Mouse (Mus musculus) midbrain, embryonic 11.5 days (tissue): ENCODE measurements at regions not wholly inside any gene's neighbourhood (a gene's known extent, or its start where the extent isn't known, plus 50 kb on each side); places are given as distances from the start of the nearest gene placed in this dataset.

Experiments used
- ATAC-seq: fragments of 200-750 bp; cut with Nextera tagmentation; 2 replicates; pipeline ENCODE4 v1.8.0; 2017; ENCODE audit warnings: moderate TSS enrichment, moderate library complexity; ENCODE audit not compliant: low FRiP score
- DNase-seq: peaks from one replicate; pipeline ENCODE4 v3.0.0; 2015; ENCODE audit warnings: low spot score; ENCODE audit errors: missing footprints
- H3K27ac ChIP-seq: fragments of 300-500 bp; sonication (generic); 2 replicates; pipeline ENCODE4 v1.5.1; 2014; ENCODE audit warnings: low read depth, low read length
- H3K27me3 ChIP-seq: fragments of 300-500 bp; sonication (generic); 2 replicates; pipeline ENCODE4 v1.6.1; 2014; ENCODE audit warnings: mild to moderate bottlenecking, low read length, moderate library complexity, mixed read lengths; ENCODE audit not compliant: control insufficient read depth, insufficient read depth
- H3K36me3 ChIP-seq: fragments of 300-500 bp; sonication (generic); 2 replicates; pipeline ENCODE4 v1.6.1; 2014; ENCODE audit warnings: mild to moderate bottlenecking, low read length, moderate library complexity, mixed read lengths; ENCODE audit not compliant: control insufficient read depth, insufficient read depth
- H3K4me1 ChIP-seq: fragments of 300-500 bp; sonication (generic); 2 replicates; pipeline ENCODE4 v1.6.1; 2014; ENCODE audit warnings: low read length; ENCODE audit not compliant: control insufficient read depth, insufficient read depth
- H3K4me2 ChIP-seq: fragments of 300-500 bp; sonication (generic); 2 replicates; pipeline ENCODE4 v1.6.1; 2014; ENCODE audit warnings: mild to moderate bottlenecking, moderate library complexity
- H3K4me3 ChIP-seq: fragments of 300-500 bp; sonication (generic); 2 replicates; pipeline ENCODE4 v1.5.1; 2014; ENCODE audit warnings: low read depth, low read length
- H3K9ac ChIP-seq: fragments of 300-500 bp; sonication (generic); 2 replicates; pipeline ENCODE4 v1.6.1; 2014; ENCODE audit warnings: low read length
- H3K9me3 ChIP-seq: fragments of 300-500 bp; sonication (generic); 2 replicates; pipeline ENCODE4 v1.6.1; 2016; ENCODE audit warnings: low read length; ENCODE audit not compliant: control insufficient read depth
- WGBS: fragments of 180-500 bp; shearing (Covaris S2); extraction: QIAGEN DNeasy Blood & Tissue Kit; methylation state at CpG from one replicate; pipeline ENCODE4 v1.1.7; 2014; 5-methylcytosine and 5-hydroxymethylcytosine counted together

- Histone ChIP-seq H3K4me2 (no peak overlapping the region), H3K4me1 (no peaks in the 10 kb centered on the region), H3K9ac (no peak overlapping the region), H3K9me3 (no peaks in the 10 kb centered on the region), H3K4me3 (no peak overlapping the region), H3K27ac (no peak overlapping the region), H3K36me3 (no peaks in the 10 kb centered on the region), H3K27me3 (no peaks in the 10 kb centered on the region)
- DNase-seq (no peak), ATAC-seq (no peak)
- 69% methylated on average over 1 of the region's 1 CpGs for WGBS
These were observed 312.5 kb upstream of the Mmadhc start for GRCm38 (mm10) chr2:50609086-50609485.

- Histone ChIP-seq H3K4me1 (no peaks in the 10 kb centered on the region), H3K4me2 (no peak overlapping the region), H3K27ac (no peak overlapping the region), H3K4me3 (no peak overlapping the region), H3K9me3 (no peaks in the 10 kb centered on the region), H3K9ac (no peak overlapping the region), H3K36me3 (no peaks in the 10 kb centered on the region), H3K27me3 (no peaks in the 10 kb centered on the region)
- ATAC-seq (no peak), DNase-seq (no peak)
- 75% methylated on average over 6 of the region's 6 CpGs for WGBS
These were observed 292.6 kb upstream of the Mmadhc start for GRCm38 (mm10) chr2:50589195-50589594.

DNA sequence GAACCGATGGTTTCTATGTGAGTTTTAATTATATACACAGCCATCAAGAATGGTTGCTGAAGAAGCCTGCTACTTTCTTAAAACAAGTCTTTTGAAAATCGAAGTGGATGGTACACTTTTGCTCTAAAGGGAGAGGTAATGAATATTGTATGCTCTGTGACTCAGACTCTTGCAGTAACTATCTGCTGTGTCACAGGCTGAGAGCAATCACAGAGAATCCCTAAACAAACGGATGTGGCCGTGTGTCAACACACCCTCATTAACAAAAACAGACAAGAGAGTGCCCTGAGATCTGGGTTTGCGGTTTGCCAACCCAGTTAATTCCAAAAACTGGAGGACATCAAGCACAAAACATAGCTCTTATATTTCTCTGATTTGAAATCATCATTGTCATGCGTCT, 292.1 kb upstream of the Mmadhc start:
- Histone ChIP-seq H3K4me2 (no peak overlapping the region), H3K27ac (no peak overlapping the region), H3K36me3 (no peaks in the 10 kb centered on the region), H3K4me3 (no peak overlapping the region), H3K27me3 (no peaks in the 10 kb centered on the region), H3K9me3 (no peaks in the 10 kb centered on the region), H3K9ac (no peak overlapping the region), H3K4me1 (no peaks in the 10 kb centered on the region)
- 73% methylated on average over 6 of the region's 6 CpGs for WGBS
- no peak for DNase-seq
- ATAC-seq, result no peak

GRCm38 (mm10) chr2:50586321-50587050, 289.9 kb upstream of the Mmadhc start:
- H3K9ac ChIP-seq, result no peak overlapping the region
- H3K36me3 ChIP-seq, result no peaks in the 10 kb centered on the region
- no peak overlapping the region for H3K4me3 ChIP-seq
- no peak for DNase-seq
- H3K9me3 ChIP-seq, result no peaks in the 10 kb centered on the region
- no peaks in the 10 kb centered on the region for H3K4me1 ChIP-seq
- no peak overlapping the region for H3K4me2 ChIP-seq
- 76% methylated on average over 6 of the region's 6 CpGs for WGBS
- H3K27me3 ChIP-seq, result no peaks in the 10 kb centered on the region
- no peak overlapping the region for H3K27ac ChIP-seq
- ATAC-seq, result no peak

- Histone ChIP-seq H3K27me3 (no peaks in the 10 kb centered on the region), H3K4me2 (no peak overlapping the region), H3K9ac (no peak overlapping the region), H3K9me3 (no peaks in the 10 kb centered on the region), H3K4me1 (no peaks in the 10 kb centered on the region), H3K36me3 (no peaks in the 10 kb centered on the region), H3K27ac (no peak overlapping the region), H3K4me3 (no peak overlapping the region)
- no peak for ATAC-seq
- WGBS, result 78% methylated on average over 2 of the region's 2 CpGs
- no peak for DNase-seq
These were observed 283.0 kb upstream of the Mmadhc start for GRCm38 (mm10) chr2:50579620-50580019.

GRCm38 (mm10) chr2:50578278-50579043, 281.9 kb upstream of the Mmadhc start:
- H3K36me3 ChIP-seq, result no peaks in the 10 kb centered on the region
- no peaks in the 10 kb centered on the region for H3K27me3 ChIP-seq
- WGBS, result 78% methylated on average over 6 of the region's 6 CpGs
- ATAC-seq (no peak), DNase-seq (no peak)
- no peak overlapping the region for H3K4me2 ChIP-seq
- no peak overlapping the region for H3K27ac ChIP-seq
- no peak overlapping the region for H3K4me3 ChIP-seq
- no peaks in the 10 kb centered on the region for H3K9me3 ChIP-seq
- H3K9ac ChIP-seq, result no peak overlapping the region
- H3K4me1 ChIP-seq, result no peaks in the 10 kb centered on the region

GRCm38 (mm10) chr2:50577736-50578135, 281.1 kb upstream of the Mmadhc start:
- no peak for ATAC-seq
- 93% methylated on average over 9 of the region's 9 CpGs for WGBS
- Histone ChIP-seq H3K27ac (no peak overlapping the region), H3K27me3 (no peaks in the 10 kb centered on the region), H3K36me3 (no peaks in the 10 kb centered on the region), H3K4me1 (no peaks in the 10 kb centered on the region), H3K9ac (no peak overlapping the region), H3K9me3 (no peaks in the 10 kb centered on the region), H3K4me3 (no peak overlapping the region), H3K4me2 (no peak overlapping the region)
- no peak for DNase-seq

DNA sequence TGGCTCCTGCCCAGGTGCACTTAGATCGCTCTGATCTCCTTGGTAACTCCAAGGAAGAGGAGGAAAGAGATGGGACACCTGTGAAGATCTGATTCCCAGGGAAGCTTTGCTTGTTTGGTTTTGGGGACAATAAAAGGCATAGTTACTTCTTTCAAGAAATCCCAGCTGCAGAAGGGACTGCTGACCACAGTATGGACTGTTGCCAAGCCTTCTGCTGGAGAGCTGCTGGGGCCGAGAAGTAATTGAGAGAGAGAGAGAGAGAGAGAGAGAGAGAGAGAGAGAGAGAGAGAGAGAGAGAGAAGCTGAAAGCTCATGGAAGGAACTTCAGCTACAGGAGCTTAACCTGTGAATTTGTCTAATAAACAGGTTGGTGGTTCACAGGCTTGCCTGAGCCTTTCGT, 276.9 kb upstream of the Mmadhc start:
- no peak overlapping the region for H3K27ac ChIP-seq
- no peaks in the 10 kb centered on the region for H3K9me3 ChIP-seq
- 86% methylated on average over 3 of the region's 3 CpGs for WGBS
- no peak overlapping the region for H3K9ac ChIP-seq
- DNase-seq, result no peak
- no peak overlapping the region for H3K4me2 ChIP-seq
- H3K4me3 ChIP-seq, result no peak overlapping the region
- peaks cover 5% of the 10 kb centered on the region for H3K4me1 ChIP-seq
- no peak for ATAC-seq
- H3K36me3 ChIP-seq, result no peaks in the 10 kb centered on the region
- H3K27me3 ChIP-seq, result no peaks in the 10 kb centered on the region

- H3K4me1 ChIP-seq, result peaks cover 5% of the 10 kb centered on the region
- no peak overlapping the region for H3K9ac ChIP-seq
- DNase-seq (no peak), ATAC-seq (no peak)
- H3K4me3 ChIP-seq, result no peak overlapping the region
- H3K36me3 ChIP-seq, result no peaks in the 10 kb centered on the region
- H3K27me3 ChIP-seq, result no peaks in the 10 kb centered on the region
- no peak overlapping the region for H3K27ac ChIP-seq
- H3K9me3 ChIP-seq, result no peaks in the 10 kb centered on the region
- H3K4me2 ChIP-seq, result no peak overlapping the region
- 72% methylated on average over 4 of the region's 4 CpGs for WGBS
These were observed 274.4 kb upstream of the Mmadhc start for GRCm38 (mm10) chr2:50571021-50571420.
